Mouse (Mus musculus) stomach, embryonic 16.5 days (tissue): ENCODE measurements around the gene Rarg. TPM values are rescaled to one million over a fixed set of nuclear protein-coding genes. Genes with fewer than 3 reads are reported as not detected.

Source experiments
- ATAC-seq: fragments of 200-750 bp; cut with Nextera tagmentation; 2 replicates; pipeline ENCODE4 v1.8.0; 2017; ENCODE audit warnings: moderate number of reproducible peaks, moderate TSS enrichment; ENCODE audit not compliant: insufficient read depth, low FRiP score
- H3K27ac ChIP-seq: fragments of 300-500 bp; sonication (generic); 2 replicates; pipeline ENCODE4 v1.5.1; 2014; ENCODE audit warnings: low read length
- H3K27me3 ChIP-seq: fragments of 300-500 bp; sonication (generic); 2 replicates; pipeline ENCODE4 v1.6.1; 2014; ENCODE audit warnings: low read length, control low read depth, mixed read lengths; ENCODE audit not compliant: control insufficient read depth, insufficient read depth
- H3K36me3 ChIP-seq: fragments of 300-500 bp; sonication (generic); 2 replicates; pipeline ENCODE4 v1.6.1; 2014; ENCODE audit warnings: low read length; ENCODE audit not compliant: control insufficient read depth, insufficient read depth
- H3K4me1 ChIP-seq: fragments of 300-500 bp; sonication (generic); 2 replicates; pipeline ENCODE4 v1.6.1; 2014; ENCODE audit warnings: low read length, control low read depth, mixed read lengths; ENCODE audit not compliant: control insufficient read depth, insufficient read depth
- H3K4me2 ChIP-seq: fragments of 300-500 bp; sonication (generic); 2 replicates; pipeline ENCODE4 v1.6.1; 2014; ENCODE audit warnings: low read depth, low read length, mixed read lengths
- H3K4me3 ChIP-seq: fragments of 300-500 bp; sonication (generic); replicated peaks from 2 replicates; pipeline ENCODE4 v1.5.1; 2014; ENCODE audit warnings: mild to moderate bottlenecking, low read length
- H3K9ac ChIP-seq: fragments of 300-500 bp; sonication (generic); 2 replicates; pipeline ENCODE4 v1.6.1; 2014; ENCODE audit warnings: low read length
- H3K9me3 ChIP-seq: fragments of 300-500 bp; sonication (generic); replicated peaks from 2 replicates; pipeline ENCODE4 v1.6.1; 2016; ENCODE audit warnings: low read length, control low read depth; ENCODE audit not compliant: control insufficient read depth
- WGBS: fragments of 180-500 bp; shearing (Covaris S2); extraction: QIAGEN DNeasy Blood & Tissue Kit; methylation state at CpG from one replicate; pipeline ENCODE4 v1.1.7; 2014; 5-methylcytosine and 5-hydroxymethylcytosine counted together
- polyA plus RNA-seq: library from polyadenylated mRNA; unstranded; fragments of >200 nt; fragmentation: Nextera tagmentation; extraction: Ambion mirVana; gene quantifications from 2 replicates; pipeline ENCODE4 v1.2.1, GENCODE M21; 2015

Rarg gene
- polyA plus RNA-seq, 1 experiment from 2014 or later, result 41.2 TPM

GRCm38 (mm10) chr15:102204674-102205505 lies 52.4 kb downstream of the Rarg start, which contains the start of gene Csad:
Csad (minus strand) TSS chr15:102204724.
- peak within 1 kb of the TSS; percentile 99 for H3K9ac ChIP-seq
- peak within 1 kb of the TSS; percentile 89 for H3K4me3 ChIP-seq
- peak within 1 kb of the TSS; percentile 100 for H3K27ac ChIP-seq
- no peaks in the 10 kb centered on the region for H3K9me3 ChIP-seq
- H3K36me3 ChIP-seq, result peaks cover 18% of the 10 kb centered on the region
- H3K4me2 ChIP-seq, result peak within 1 kb of the TSS; percentile 94
- WGBS, result 42% methylated on average over 19 of the region's 19 CpGs
- no peaks in the 10 kb centered on the region for H3K27me3 ChIP-seq
- H3K4me1 ChIP-seq, result peaks cover 32% of the 10 kb centered on the region
- no peak for ATAC-seq

GRCm38 (mm10) chr15:102203835-102204381 lies 53.4 kb downstream of the Rarg start:
- Histone ChIP-seq H3K27ac (peak overlapping the region; percentile 100), H3K9ac (peak overlapping the region; percentile 99), H3K4me3 (peak overlapping the region; percentile 89), H3K9me3 (no peaks in the 10 kb centered on the region), H3K4me1 (peaks cover 32% of the 10 kb centered on the region), H3K36me3 (peaks cover 11% of the 10 kb centered on the region), H3K4me2 (peak overlapping the region; percentile 94), H3K27me3 (no peaks in the 10 kb centered on the region)
- under 1% methylated on average over 43 of the region's 72 CpGs for WGBS
- peak; percentile 48 for ATAC-seq

- peaks cover 32% of the 10 kb centered on the region for H3K4me1 ChIP-seq
- peaks cover 8% of the 10 kb centered on the region for H3K36me3 ChIP-seq
- no peaks in the 10 kb centered on the region for H3K9me3 ChIP-seq
- H3K4me2 ChIP-seq, result peak within 1 kb of the TSS; percentile 94
- under 1% methylated on average over 67 of the region's 68 CpGs for WGBS
- H3K9ac ChIP-seq, result peak within 1 kb of the TSS; percentile 99
- H3K27ac ChIP-seq, result peak within 1 kb of the TSS; percentile 100
- H3K4me3 ChIP-seq, result peak within 1 kb of the TSS; percentile 89
- peak; percentile 98 for ATAC-seq
- H3K27me3 ChIP-seq, result no peaks in the 10 kb centered on the region
Observed at GRCm38 (mm10) chr15:102202971-102203834, 54.1 kb downstream of the Rarg start, which contains the start of gene Zfp740. Zfp740 (plus strand) TSS chr15:102203249.

- no peak overlapping the region for H3K27ac ChIP-seq
- H3K9ac ChIP-seq, result no peak overlapping the region
- no peaks in the 10 kb centered on the region for H3K9me3 ChIP-seq
- H3K4me2 ChIP-seq, result no peak overlapping the region
- no peak overlapping the region for H3K4me3 ChIP-seq
- no peak for ATAC-seq
- no peaks in the 10 kb centered on the region for H3K36me3 ChIP-seq
- WGBS, result 68% methylated on average over 4 of the region's 4 CpGs
- H3K4me1 ChIP-seq, result peaks cover 7% of the 10 kb centered on the region
- no peaks in the 10 kb centered on the region for H3K27me3 ChIP-seq
Observed at GRCm38 (mm10) chr15:102198841-102199240, 58.5 kb downstream of the Rarg start.

GRCm38 (mm10) chr15:102195373-102195772 lies 61.9 kb downstream of the Rarg start:
- WGBS, result 58% methylated on average over 4 of the region's 4 CpGs
- no peak overlapping the region for H3K27ac ChIP-seq
- no peak for ATAC-seq

GRCm38 (mm10) chr15:102194439-102194838 lies 62.9 kb downstream of the Rarg start:
- H3K4me1 ChIP-seq, result peaks cover 7% of the 10 kb centered on the region; the same call in 1 of the 2 replicates
- H3K9me3 ChIP-seq, result no peaks in the 10 kb centered on the region
- no peak overlapping the region for H3K9ac ChIP-seq
- no peak overlapping the region for H3K4me3 ChIP-seq
- no peaks in the 10 kb centered on the region for H3K27me3 ChIP-seq
- H3K27ac ChIP-seq, result no peak overlapping the region
- no peak for ATAC-seq
- H3K36me3 ChIP-seq, result no peaks in the 10 kb centered on the region
- H3K4me2 ChIP-seq, result no peak overlapping the region
- WGBS, result 76% methylated on average over 4 of the region's 4 CpGs

More at GRCm38 (mm10) chr15:102195373-102195772, 61.9 kb downstream of the Rarg start:
- no peak overlapping the region for H3K4me3 ChIP-seq
- H3K27me3 ChIP-seq, result no peaks in the 10 kb centered on the region
- no peak overlapping the region for H3K9ac ChIP-seq
- H3K4me2 ChIP-seq, result no peak overlapping the region
- no peaks in the 10 kb centered on the region for H3K36me3 ChIP-seq
- H3K9me3 ChIP-seq, result no peaks in the 10 kb centered on the region
- H3K4me1 ChIP-seq, result peaks cover 7% of the 10 kb centered on the region; the same call in 1 of the 2 replicates

- no peaks in the 10 kb centered on the region for H3K27me3 ChIP-seq
- no peak overlapping the region for H3K4me3 ChIP-seq
- no peaks in the 10 kb centered on the region for H3K36me3 ChIP-seq
- H3K4me2 ChIP-seq, result no peak overlapping the region
- no peak overlapping the region for H3K9ac ChIP-seq
- H3K9me3 ChIP-seq, result no peaks in the 10 kb centered on the region
- WGBS, result 81% methylated on average over 4 of the region's 4 CpGs
- H3K27ac ChIP-seq, result no peak overlapping the region
- no peak for ATAC-seq
- H3K4me1 ChIP-seq, result peaks cover 9% of the 10 kb centered on the region; the same call in 1 of the 2 replicates
Observed at GRCm38 (mm10) chr15:102193652-102194051, 63.7 kb downstream of the Rarg start.

- Histone ChIP-seq H3K4me3 (no peak overlapping the region), H3K4me2 (no peak overlapping the region), H3K27ac (peak overlapping the region; percentile 15; the same call in 1 of the 2 replicates), H3K9ac (peak overlapping the region; percentile 30; the same call in 1 of the 2 replicates), H3K27me3 (no peaks in the 10 kb centered on the region), H3K36me3 (0 out of 2 replicates have a peak, but pooled peaks cover under 1% of the 10 kb centered on the region), H3K4me1 (peaks cover 9% of the 10 kb centered on the region; the same call in 1 of the 2 replicates), H3K9me3 (no peaks in the 10 kb centered on the region)
- no peak for ATAC-seq
- 38% methylated on average over 5 of the region's 5 CpGs for WGBS
Observed at GRCm38 (mm10) chr15:102192820-102193386, 64.4 kb downstream of the Rarg start.
